Mouse (Mus musculus) olfactory bulb, adult 2 months (tissue): ENCODE data around the gene Atg4d.

Source experiments
- CTCF ChIP-seq: fragments of 200-500 bp; IDR thresholded peaks from 2 replicates; pipeline ENCODE4 v1.5.1; 2012; ENCODE audit warnings: low read depth, mild to moderate bottlenecking, low read length, moderate library complexity; ENCODE audit not compliant: insufficient read depth
- POLR2A ChIP-seq: fragments of 200-500 bp; IDR thresholded peaks from 2 replicates; pipeline ENCODE4 v1.6.1; 2012; ENCODE audit warnings: mild to moderate bottlenecking, low read depth, low read length, moderate library complexity; ENCODE audit not compliant: insufficient read depth

GRCm38 (mm10) chr9:21260491-21261040, 4.5 kb upstream of the Atg4d start:
- TF ChIP-seq POLR2A (no peak), CTCF (no peak)
